Mouse (Mus musculus): ENCODE data around the gene Rora. TPM values are rescaled to one million over a fixed set of nuclear protein-coding genes. Genes with fewer than 3 reads are reported as not detected.

The Rora gene
- polyA plus RNA-seq (2015; fragmentation: Illumina TruSeq; extraction: RNeasy Lipid Tissue Mini Kit (QIAGEN cat#74804); ENCODE audit: low read depth, low replicate concordance): 29.4 TPM

DNA sequence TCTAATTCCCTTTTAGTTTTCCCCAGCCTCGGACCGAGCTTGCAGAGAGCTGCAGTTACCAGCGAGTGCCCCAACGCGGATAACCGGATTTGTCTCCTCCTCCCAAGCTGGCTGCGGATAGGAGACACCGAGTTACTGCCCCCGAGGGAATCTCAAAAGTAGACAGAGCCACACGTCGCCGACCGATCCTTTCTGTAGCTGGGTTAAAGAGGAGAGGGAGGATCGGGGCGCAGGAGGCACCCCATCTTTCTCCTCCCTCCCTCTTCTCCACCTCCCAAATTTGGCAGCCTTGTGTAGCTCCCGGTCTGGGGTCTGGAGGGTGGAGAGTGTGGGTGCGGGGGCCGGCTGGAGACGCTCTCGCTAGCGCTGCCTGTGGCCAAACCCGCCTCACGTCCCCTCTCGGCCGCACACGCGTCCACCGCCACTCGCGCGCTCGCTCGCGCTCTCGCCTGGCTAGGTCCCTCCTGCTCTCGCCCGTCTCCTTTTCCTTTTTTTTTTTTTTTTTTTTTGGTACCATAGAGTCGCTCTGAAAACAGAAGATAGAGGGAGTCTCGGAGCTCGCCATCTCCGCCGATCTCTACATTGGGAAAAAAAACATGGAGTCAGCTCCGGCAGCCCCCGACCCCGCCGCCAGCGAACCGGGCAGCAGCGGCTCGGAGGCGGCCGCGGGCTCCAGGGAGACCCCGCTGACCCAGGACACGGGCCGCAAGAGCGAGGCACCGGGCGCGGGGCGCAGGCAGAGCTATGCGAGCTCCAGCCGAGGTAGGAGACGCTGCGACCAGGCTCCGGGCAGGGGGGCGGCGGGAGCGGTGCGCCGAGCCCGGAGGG, at the start of gene Rora:
Rora (plus strand) TSS at position 576 of the 828 bp plus-strand sequence.

DNA sequence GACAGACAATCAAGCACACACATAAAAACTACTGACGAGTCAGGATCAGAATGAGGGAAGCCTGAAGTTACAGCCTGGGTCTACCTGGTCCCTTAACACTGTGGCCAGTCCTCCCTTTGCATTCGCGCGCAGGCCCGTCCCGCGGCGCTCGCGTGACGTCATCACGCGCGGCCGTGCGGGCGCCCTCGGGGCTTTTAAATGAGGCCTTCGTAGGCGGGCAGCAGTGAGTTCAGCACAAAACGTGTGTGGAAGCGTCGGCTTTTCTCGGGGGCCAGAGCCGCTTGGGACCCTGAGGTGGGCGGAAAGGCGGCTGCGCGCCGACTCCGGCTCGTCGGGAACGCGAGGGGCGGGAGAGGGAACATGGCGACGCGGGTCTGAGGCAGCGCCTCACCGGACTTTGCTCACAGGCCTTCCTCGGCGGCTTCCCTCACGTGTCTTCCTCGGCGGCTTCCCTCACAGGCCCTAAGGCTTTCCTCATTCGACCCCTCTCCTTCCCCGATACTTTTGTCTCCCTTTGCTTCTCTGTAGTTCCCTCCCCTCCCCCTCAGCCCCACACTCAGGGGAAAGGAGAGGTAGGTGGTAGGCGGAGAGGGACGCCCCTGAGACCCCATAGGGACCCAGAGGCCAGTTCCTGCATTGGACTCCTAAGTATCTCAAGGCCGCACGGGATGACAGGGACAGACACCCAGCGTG, 744.3 kb downstream of the Rora start, which contains the start of gene Ice2:
Ice2 (plus strand) TSS at position 147 of the 693 bp plus-strand sequence.

Measured in brain, adult 10 weeks (tissue).